Mouse (Mus musculus) stomach, postnatal 0 days (tissue): ENCODE data around the gene Smg6. TPM values are rescaled to one million over a fixed set of nuclear protein-coding genes. Genes with fewer than 3 reads are reported as not detected.

Source experiments
- ATAC-seq: fragments of 200-750 bp; cut with Nextera tagmentation; 2 replicates; pipeline ENCODE4 v1.8.0; 2017; ENCODE audit not compliant: low FRiP score, low TSS enrichment
- DNase-seq: peaks from one replicate; pipeline ENCODE4 v3.0.0-alpha.2; 2016; ENCODE audit warnings: low spot score
- H3K27ac ChIP-seq: fragments of 300-500 bp; sonication (generic); replicated peaks from 2 replicates; pipeline ENCODE4 v1.5.1; 2014; ENCODE audit warnings: mild to moderate bottlenecking, control low read depth
- H3K27me3 ChIP-seq: fragments of 300-500 bp; sonication (generic); 2 replicates; pipeline ENCODE4 v1.6.1; 2014; ENCODE audit warnings: low read length; ENCODE audit not compliant: control insufficient read depth, insufficient read depth
- H3K36me3 ChIP-seq: fragments of 300-500 bp; sonication (generic); 2 replicates; pipeline ENCODE4 v1.6.1; 2014; ENCODE audit warnings: low read length, mixed read lengths; ENCODE audit not compliant: control insufficient read depth, insufficient read depth
- H3K4me1 ChIP-seq: fragments of 300-500 bp; sonication (generic); replicated peaks from 2 replicates; pipeline ENCODE4 v1.6.1; 2014; ENCODE audit warnings: antibody characterized with exemption; ENCODE audit not compliant: control insufficient read depth, insufficient read depth
- H3K4me2 ChIP-seq: fragments of 300-500 bp; sonication (generic); replicated peaks from 2 replicates; pipeline ENCODE4 v1.6.1; 2014; ENCODE audit warnings: low read depth, mild to moderate bottlenecking, control low read depth, moderate library complexity
- H3K4me3 ChIP-seq: fragments of 300-500 bp; sonication (generic); 2 replicates; pipeline ENCODE4 v1.5.1; 2014; ENCODE audit warnings: low read depth, low read length, control low read depth
- H3K9ac ChIP-seq: fragments of 300-500 bp; sonication (generic); 2 replicates; pipeline ENCODE4 v1.6.1; 2014; ENCODE audit warnings: mild to moderate bottlenecking, low read length, control low read depth, mixed read lengths
- H3K9me3 ChIP-seq: fragments of 300-500 bp; sonication (generic); 2 replicates; pipeline ENCODE4 v1.6.1; 2016; ENCODE audit warnings: low read length; ENCODE audit not compliant: control insufficient read depth
- CTCF ChIP-seq: IDR thresholded peaks from 2 replicates; pipeline ENCODE4 v1.5.1; 2016; ENCODE audit warnings: antibody characterized with exemption, low read depth, mild to moderate bottlenecking, moderate library complexity
- EP300 ChIP-seq: optimal IDR thresholded peaks from 2 replicates; pipeline ENCODE3; 2016; ENCODE audit warnings: antibody characterized with exemption
- WGBS: fragments of 180-500 bp; shearing (Covaris S2); extraction: QIAGEN DNeasy Blood & Tissue Kit; methylation state at CpG from one replicate; pipeline ENCODE4 v1.1.7; 2014; 5-methylcytosine and 5-hydroxymethylcytosine counted together
- polyA plus RNA-seq: library from polyadenylated mRNA; unstranded; fragments of >200 nt; fragmentation: Nextera tagmentation; extraction: Ambion mirVana; gene quantifications from 2 replicates; pipeline ENCODE4 v1.2.1, GENCODE M21; 2015

Gene Smg6
- polyA plus RNA-seq, 1 experiment from 2014 or later, result 6.1 TPM

GRCm38 (mm10) chr11:75094759-75095158, 169.1 kb downstream of the Smg6 start:
- no peak for DNase-seq
- 90% methylated on average over 1 of the region's 1 CpGs for WGBS
- Histone ChIP-seq H3K27ac (no peak overlapping the region), H3K9ac (no peak overlapping the region), H3K9me3 (no peaks in the 10 kb centered on the region), H3K4me3 (no peak overlapping the region), H3K4me2 (no peak overlapping the region), H3K4me1 (no peaks in the 10 kb centered on the region), H3K27me3 (no peaks in the 10 kb centered on the region), H3K36me3 (no peaks in the 10 kb centered on the region)
- ATAC-seq, result no peak
- TF ChIP-seq EP300 (no peak), CTCF (no peak)

- 69% methylated on average over 5 of the region's 5 CpGs for WGBS
- Histone ChIP-seq H3K36me3 (no peaks in the 10 kb centered on the region), H3K4me1 (no peaks in the 10 kb centered on the region), H3K27ac (no peak overlapping the region), H3K4me3 (no peak overlapping the region), H3K4me2 (no peak overlapping the region), H3K27me3 (no peaks in the 10 kb centered on the region), H3K9me3 (no peaks in the 10 kb centered on the region), H3K9ac (no peak overlapping the region)
- no peak for TF ChIP-seq EP300
- TF ChIP-seq CTCF, result no peak
- DNase-seq (no peak), ATAC-seq (no peak)
These were observed 177.2 kb downstream of the Smg6 start for GRCm38 (mm10) chr11:75102763-75103339.

GRCm38 (mm10) chr11:75106614-75107013, 181.0 kb downstream of the Smg6 start:
- Histone ChIP-seq H3K4me2 (no peak overlapping the region), H3K27ac (no peak overlapping the region), H3K4me1 (no peaks in the 10 kb centered on the region), H3K9ac (no peak overlapping the region), H3K4me3 (no peak overlapping the region), H3K36me3 (no peaks in the 10 kb centered on the region), H3K27me3 (no peaks in the 10 kb centered on the region), H3K9me3 (no peaks in the 10 kb centered on the region)
- TF ChIP-seq CTCF (no peak), EP300 (no peak)
- WGBS, result 83% methylated on average over 5 of the region's 5 CpGs
- DNase-seq, result no peak
- ATAC-seq, result no peak

- no peaks in the 10 kb centered on the region for H3K4me1 ChIP-seq
- H3K4me2 ChIP-seq, result no peak overlapping the region
- no peak overlapping the region for H3K4me3 ChIP-seq
- TF ChIP-seq EP300 (no peak), CTCF (no peak)
- H3K27me3 ChIP-seq, result no peaks in the 10 kb centered on the region
- no peaks in the 10 kb centered on the region for H3K36me3 ChIP-seq
- ATAC-seq, result no peak
- no peak overlapping the region for H3K9ac ChIP-seq
- no peaks in the 10 kb centered on the region for H3K9me3 ChIP-seq
- H3K27ac ChIP-seq, result no peak overlapping the region
- DNase-seq, result no peak
These were observed 183.3 kb downstream of the Smg6 start for GRCm38 (mm10) chr11:75108909-75109308.

GRCm38 (mm10) chr11:75116379-75116778, 190.8 kb downstream of the Smg6 start:
- Histone ChIP-seq H3K36me3 (no peaks in the 10 kb centered on the region), H3K27me3 (no peaks in the 10 kb centered on the region), H3K9ac (no peak overlapping the region), H3K4me2 (no peak overlapping the region), H3K4me1 (no peaks in the 10 kb centered on the region), H3K27ac (no peak overlapping the region), H3K4me3 (no peak overlapping the region), H3K9me3 (no peaks in the 10 kb centered on the region)
- ATAC-seq (no peak), DNase-seq (no peak)
- TF ChIP-seq EP300 (no peak), CTCF (no peak)
- whole genome bisulfite sequencing, result 60% methylated on average over 6 of the region's 6 CpGs

GRCm38 (mm10) chr11:75118141-75118540, 192.5 kb downstream of the Smg6 start:
- H3K4me1 ChIP-seq, result no peaks in the 10 kb centered on the region
- DNase-seq, result no peak

More at GRCm38 (mm10) chr11:75118141-75118540, 192.5 kb downstream of the Smg6 start:
- Histone ChIP-seq H3K27me3 (no peaks in the 10 kb centered on the region), H3K9me3 (no peaks in the 10 kb centered on the region), H3K4me2 (no peak overlapping the region), H3K36me3 (no peaks in the 10 kb centered on the region; the same call in 1 of the 2 replicates), H3K27ac (no peak overlapping the region), H3K4me3 (no peak overlapping the region), H3K9ac (no peak overlapping the region)
- WGBS, result 94% methylated on average over 2 of the region's 2 CpGs
- ATAC-seq, result no peak
- TF ChIP-seq CTCF (no peak), EP300 (no peak)
